Mouse (Mus musculus): Measurements from ENCODE around the gene Acoxl.

Acoxl gene

DNA sequence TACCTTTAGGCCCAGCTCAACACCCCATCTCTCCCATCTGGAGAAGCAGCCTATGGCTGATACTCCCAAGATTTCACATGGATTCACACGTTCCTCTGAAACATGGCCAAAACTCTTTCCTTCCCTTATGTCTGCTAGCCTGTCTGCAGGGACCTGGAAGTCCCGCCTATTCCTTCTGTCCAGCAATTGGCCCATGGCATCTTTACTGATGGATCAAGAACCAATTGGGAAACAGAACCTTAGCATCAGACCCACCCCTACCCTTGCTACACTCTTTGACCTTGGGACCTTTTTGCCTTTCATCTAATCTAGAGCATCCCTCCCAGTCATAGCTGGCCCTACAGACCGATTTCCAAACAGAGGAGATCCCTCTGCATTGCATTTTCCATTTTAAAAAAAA, 275.9 kb downstream of the Acoxl start:
- DNase-seq (ENCODE audit: low read depth, low spot score): peak; percentile 52

DNA sequence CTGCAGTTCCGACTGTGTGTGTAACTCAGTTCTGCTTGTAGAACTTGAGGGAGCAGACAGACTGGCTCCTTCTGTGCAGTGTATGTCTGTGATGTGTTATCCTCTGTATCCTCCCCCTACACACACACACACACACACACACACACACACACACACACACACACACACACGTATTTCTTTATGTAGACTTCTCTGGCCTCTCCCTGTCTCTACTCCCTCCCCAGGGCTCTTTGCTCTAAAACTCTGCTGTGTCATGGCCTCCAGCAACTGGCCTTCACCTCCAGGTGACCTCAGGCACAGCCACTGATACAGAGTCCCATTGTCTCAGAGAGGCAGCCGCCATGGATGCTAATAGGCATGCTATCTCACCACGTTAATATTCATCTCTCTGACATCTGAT, 276.9 kb downstream of the Acoxl start:
- DNase-seq (ENCODE audit: low read depth, low spot score): peak; percentile 64

DNA sequence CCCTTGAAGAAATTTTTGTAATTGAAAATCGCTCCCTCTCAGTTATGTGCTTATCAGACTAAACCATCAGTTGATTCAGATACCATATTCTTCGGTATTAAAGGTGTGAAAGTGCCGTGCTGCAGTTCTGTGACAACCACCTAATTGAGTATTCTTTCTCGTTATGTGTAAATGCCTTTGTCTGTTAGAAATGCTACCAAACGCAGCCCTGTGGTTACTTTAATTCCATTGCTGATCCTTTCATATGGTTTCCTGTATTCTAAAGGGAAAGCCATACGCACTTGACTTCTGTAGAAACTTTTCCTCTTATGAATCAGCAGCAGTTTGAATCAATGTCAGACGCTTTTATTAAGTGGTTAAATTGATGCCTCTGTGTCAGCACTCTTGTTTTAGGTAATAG, 278.9 kb downstream of the Acoxl start:
- no peak for DNase-seq (ENCODE audit: low read depth, low spot score)

- no peak for DNase-seq (ENCODE audit: low read depth, low spot score)
Observed at GRCm38 (mm10) chr2:128118971-128119370, 280.3 kb downstream of the Acoxl start.

DNA sequence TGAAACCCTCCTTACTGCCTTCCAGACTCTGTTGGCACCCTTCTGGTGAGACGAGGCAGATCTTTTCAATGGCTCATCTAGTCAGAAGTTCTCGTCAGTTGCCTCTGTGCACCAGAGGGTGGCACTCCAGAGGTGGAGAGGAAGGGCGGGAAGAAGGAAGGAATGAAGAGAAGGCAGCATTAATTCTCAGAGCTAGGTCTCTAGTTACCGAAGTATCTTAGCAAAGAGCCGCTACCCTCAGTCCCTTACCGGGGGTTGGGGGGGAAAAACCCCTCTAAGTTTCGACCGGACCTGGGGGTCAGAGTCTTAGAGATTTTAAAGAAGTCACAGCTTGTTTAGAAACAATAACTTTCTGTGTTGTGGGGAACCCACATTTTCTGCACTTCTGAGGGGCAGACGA, 283.8 kb downstream of the Acoxl start:
- peak; percentile 88 for DNase-seq (ENCODE audit: low read depth, low spot score)

DNA sequence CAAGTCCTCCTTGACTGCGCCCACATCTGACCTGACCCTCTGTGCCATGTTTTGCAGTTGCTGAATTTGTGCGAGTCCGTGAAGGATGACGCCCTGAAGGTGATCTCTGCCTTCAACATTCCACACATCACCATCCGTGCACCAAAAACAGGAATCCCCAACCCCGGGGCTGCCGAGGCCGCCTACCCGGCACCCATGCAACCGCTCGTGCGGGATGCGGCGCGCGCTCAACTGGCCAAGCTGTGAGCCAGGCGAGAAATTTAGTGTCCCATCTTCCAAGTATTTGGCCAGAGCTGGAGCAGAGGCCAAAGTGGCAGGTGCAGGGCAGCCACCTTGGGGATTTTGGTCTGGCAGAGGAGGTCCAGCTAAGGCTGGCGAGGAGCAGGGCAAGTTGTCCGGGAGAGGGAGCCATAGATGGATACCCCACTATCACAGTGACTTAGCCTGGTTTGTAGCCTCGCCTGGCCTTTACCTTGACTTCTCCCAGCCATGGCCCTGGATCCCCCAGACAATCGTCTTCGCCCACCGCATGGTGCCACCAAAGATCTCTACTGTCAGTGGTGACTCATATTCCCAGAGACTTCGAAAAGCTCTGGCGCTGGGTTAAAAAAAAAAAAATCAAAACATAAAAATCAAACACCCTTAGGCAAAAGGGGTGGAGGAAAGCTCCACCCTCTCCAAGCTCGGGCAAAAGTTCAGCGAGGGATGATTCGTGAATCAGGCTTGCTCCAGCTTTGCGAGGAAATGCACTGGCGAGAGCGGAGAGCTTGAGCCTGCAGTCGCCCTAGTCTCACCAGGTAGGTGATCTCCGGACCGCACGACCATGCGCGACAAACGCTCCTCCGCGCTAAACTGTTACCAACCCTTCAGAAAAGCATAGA, 284.5 kb downstream of the Acoxl start:
- DNase-seq (ENCODE audit: low read depth, low spot score): peak; percentile 33

- DNase-seq (ENCODE audit: low read depth, low spot score): peak; percentile 58
Observed at GRCm38 (mm10) chr2:128123921-128124683, 285.4 kb downstream of the Acoxl start.

DNA sequence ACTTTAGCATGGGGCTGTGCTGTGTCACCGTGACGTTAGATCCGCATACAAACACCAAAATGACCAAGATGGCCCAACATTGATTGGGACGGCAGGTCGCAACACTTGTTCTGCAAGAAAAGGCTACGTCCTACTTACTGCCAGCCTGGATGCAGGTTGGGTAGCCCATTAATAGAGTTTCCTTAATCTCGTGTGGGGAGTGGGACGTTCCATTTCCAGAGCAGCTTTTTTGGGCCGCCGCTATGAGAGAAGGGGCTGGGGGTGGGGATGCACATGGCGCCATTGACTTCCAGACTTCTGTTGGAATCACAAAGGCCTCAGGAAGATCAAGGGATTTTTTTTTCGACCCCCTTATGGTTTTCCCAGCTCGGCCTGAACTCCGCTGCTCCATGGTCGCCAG, 286.0 kb downstream of the Acoxl start:
- DNase-seq (ENCODE audit: low read depth, low spot score): peak; percentile 37

DNA sequence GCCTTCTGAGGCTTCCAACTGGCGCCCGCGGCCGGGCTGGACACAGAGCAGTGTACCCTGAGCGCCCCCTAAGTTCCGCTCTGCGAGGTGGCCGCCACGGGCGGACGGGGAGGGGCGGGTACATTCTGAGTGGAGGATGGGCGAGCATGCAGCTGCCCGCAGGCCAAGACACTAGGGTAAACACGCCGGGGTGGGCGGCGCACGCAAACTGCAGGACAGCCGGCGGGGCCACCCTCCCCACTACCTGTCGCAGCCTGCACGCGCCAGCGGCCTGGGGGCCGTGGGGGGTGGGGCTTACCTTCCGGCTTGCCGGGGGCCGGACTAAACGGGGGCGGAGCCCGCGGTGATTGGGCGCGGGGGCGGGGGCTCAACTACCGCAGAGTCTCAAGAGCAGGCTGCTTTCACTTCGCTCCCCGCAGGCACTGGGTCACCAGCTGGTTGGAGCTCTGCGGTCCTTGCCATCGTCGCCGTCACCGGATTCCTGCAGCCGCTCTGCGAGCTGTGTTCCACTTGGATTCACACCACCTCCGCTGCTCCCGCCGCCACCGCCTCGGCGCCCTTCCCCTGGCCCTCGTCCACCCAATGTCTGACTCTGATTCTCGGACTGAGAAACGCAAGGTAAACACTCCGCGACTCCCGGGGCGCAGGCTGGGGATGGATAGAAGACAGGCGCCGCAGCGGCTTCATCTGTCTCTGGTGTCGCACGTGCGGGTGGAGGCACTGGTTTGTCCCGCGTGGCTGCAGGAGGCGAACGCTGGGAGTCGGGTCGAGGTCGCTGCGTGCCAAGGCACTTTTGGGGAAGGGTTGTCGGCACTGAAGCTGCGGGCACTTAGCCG, 287.2 kb downstream of the Acoxl start, which contains the start of gene Bcl2l11:
TSS of gene Bcl2l11 (plus strand) at position 404 of the 836 bp plus-strand sequence.
- peak; percentile 94 for DNase-seq (ENCODE audit: low read depth, low spot score)

GRCm38 (mm10) chr2:128126591-128127051, 287.9 kb downstream of the Acoxl start:
- DNase-seq (ENCODE audit: low read depth, low spot score): no peak

- peak; percentile 95 for DNase-seq (ENCODE audit: low read depth, low spot score)
Observed at GRCm38 (mm10) chr2:128127121-128127671, 288.5 kb downstream of the Acoxl start.

- peak; percentile 90 for DNase-seq (ENCODE audit: low read depth, low spot score)
Observed at GRCm38 (mm10) chr2:128127691-128128292, 289.1 kb downstream of the Acoxl start.

GRCm38 (mm10) chr2:128128532-128128931, 289.9 kb downstream of the Acoxl start:
- no peak for DNase-seq (ENCODE audit: low read depth, low spot score)

DNA sequence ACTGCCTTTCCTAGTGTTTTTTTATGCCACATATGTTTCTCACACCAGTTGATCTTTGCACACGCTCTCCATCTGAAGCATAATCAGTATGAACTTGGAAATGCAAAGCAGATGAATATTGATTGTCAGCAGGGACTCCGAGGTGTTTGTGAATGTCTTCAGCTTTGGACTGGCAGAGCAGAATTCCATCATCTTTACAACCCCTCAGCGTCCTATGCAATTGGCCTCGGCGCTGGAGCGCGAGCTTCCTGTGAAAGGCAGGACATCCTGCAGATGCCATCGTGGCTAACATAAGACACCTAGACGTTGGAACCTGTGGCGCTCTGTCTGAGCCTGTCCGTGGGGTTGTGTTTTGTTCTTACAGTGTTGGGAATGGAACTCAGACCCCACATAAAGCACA, 292.8 kb downstream of the Acoxl start:
- no peak for DNase-seq (ENCODE audit: low read depth, low spot score)

DNA sequence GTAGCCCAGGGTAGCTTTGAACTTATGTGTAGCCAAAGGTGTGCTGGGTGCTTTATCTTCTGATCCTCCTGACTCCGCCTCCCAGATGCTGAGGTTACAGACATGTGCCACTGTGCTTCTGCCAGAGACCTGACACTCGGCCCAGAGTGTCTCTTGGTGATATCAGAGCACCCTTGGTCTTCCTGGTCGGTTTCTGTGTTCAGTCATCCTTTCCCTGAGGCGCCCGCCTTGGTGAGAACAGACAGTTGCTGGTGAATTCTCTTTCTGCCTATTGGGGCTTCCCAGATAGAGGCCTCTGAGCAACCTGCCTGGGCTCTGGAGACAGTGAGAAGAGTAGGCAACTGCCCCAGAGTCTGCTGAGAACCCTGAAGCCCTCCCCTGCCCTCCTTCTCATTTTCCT, 294.0 kb downstream of the Acoxl start:
- DNase-seq (ENCODE audit: low read depth, low spot score): no peak

GRCm38 (mm10) chr2:128133865-128134264, 295.2 kb downstream of the Acoxl start:
- DNase-seq (ENCODE audit: low read depth, low spot score): no peak

GRCm38 (mm10) chr2:128134474-128134873, 295.8 kb downstream of the Acoxl start:
- DNase-seq (ENCODE audit: low read depth, low spot score): no peak

- no peak for DNase-seq (ENCODE audit: low read depth, low spot score)
Observed at GRCm38 (mm10) chr2:128134948-128135347, 296.3 kb downstream of the Acoxl start.

DNA sequence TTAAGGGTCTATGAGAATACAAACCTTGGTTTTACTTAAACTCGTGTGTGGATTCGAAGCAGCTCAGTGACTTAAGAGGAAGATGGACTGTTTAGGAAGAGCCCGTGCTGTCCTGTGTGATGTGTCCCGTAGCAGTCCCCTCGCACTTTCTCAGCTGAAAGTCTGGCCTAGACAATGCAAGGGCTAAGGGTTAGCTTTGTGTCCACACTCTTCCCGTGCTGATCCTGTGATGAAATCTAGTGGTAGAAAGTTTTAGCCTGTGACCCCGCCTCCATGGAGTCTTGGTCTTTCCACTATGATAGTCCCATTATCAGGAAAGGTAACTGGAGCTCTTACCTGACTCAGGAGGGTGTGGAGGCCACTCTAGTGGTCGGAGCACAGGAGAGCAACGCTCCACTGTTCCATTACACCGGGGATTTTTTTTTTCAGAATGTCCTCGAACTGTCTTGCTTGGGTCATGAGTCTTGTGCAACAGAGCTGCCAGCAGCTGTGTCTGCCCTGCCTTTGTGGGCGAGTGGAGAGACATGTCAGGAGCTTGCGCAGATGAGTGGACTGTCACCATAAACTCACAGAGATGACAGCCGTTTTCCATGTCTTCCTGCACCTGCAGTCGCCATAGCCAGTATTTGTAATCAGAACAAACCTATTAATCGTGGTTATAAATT, 298.2 kb downstream of the Acoxl start:
- no peak for DNase-seq (ENCODE audit: low read depth, low spot score)
